ENCODE assay signal across 17 mouse cellular contexts in the genomic region with DNA sequence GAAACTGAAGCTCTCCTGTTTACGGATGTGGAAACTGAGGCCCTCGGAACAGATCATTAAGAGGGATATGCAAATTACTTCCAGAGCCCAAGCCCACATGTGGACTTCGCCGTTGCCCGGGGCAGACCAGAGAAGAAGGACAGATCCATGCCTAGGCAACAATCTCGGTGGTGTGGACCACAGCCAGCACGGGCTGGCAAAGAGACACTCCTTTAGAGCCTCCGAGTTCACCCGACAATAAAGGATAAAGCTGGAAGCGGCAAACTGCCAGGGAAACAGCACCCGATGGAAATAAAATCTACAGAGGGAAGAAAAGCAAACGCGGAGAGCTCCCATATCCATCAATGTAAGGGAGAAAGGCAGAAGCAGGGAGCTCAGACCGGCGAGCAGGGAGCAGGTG.
A peak's percentile ranks its signal among the peaks of the same experiment; 100 is the strongest.
DNase-seq lines count a peak whose midpoint lies in the region; ATAC-seq lines count a peak whose summit lies in the region.
"Had no signal": no experiment of that assay in that cellular context is flagged by ENCODE, and none has a peak within 500 bp of the region (broad histone marks: within the 10 kb centered on the region; RNA-seq: fewer than 3 reads in every experiment).

No protein-coding gene starts in this region.

- no peak overlapping the region for H3K4me2 ChIP-seq in hindbrain, embryonic 14.5 days (replicated peaks)
- no peak overlapping the region for H3K4me2 ChIP-seq in hindbrain, embryonic 11.5 days (replicated peaks; ENCODE audit: low read depth, low read length)
- no peak overlapping the region for H3K4me2 ChIP-seq in neural tube, embryonic 15.5 days

- no peaks in the 10 kb centered on the region for H3K4me1 ChIP-seq in hindbrain, embryonic 14.5 days (replicated peaks; ENCODE audit: control insufficient read depth, insufficient read depth, low read length)
- H3K4me1 ChIP-seq in hindbrain, embryonic 11.5 days (replicated peaks; ENCODE audit: control insufficient read depth, insufficient read depth, low read length) = no peaks in the 10 kb centered on the region
- H3K4me1 ChIP-seq in neural tube, embryonic 15.5 days = peaks cover 20% of the 10 kb centered on the region; the same call in 1 of the 2 replicates
- H3K4me1 ChIP-seq: midbrain, embryonic 10.5 days had no signal

- peak; percentile 38; the same call in 1 of the 2 replicates for ATAC-seq in hindbrain, embryonic 14.5 days (ENCODE audit: low FRiP score)
- ATAC-seq in hindbrain, embryonic 11.5 days (ENCODE audit: low FRiP score) = no peak
- 0 out of 2 replicates have a peak, but pooled peaks have one; percentile 51 for ATAC-seq in neural tube, embryonic 15.5 days (ENCODE audit: low FRiP score)

- H3K27me3 ChIP-seq in hindbrain, embryonic 14.5 days (ENCODE audit: control insufficient read depth, insufficient read depth, low read length) = no peaks in the 10 kb centered on the region
- H3K27me3 ChIP-seq in hindbrain, embryonic 11.5 days (ENCODE audit: control insufficient read depth, insufficient read depth, low read length) = no peaks in the 10 kb centered on the region
- H3K27me3 ChIP-seq in neural tube, embryonic 15.5 days (replicated peaks) = no peaks in the 10 kb centered on the region

- H3K36me3 ChIP-seq in hindbrain, embryonic 14.5 days (replicated peaks; ENCODE audit: control insufficient read depth, insufficient read depth) = peaks cover 67% of the 10 kb centered on the region
- peaks cover 12% of the 10 kb centered on the region for H3K36me3 ChIP-seq in hindbrain, embryonic 11.5 days (ENCODE audit: control insufficient read depth, insufficient read depth, low read length)
- peaks cover 39% of the 10 kb centered on the region for H3K36me3 ChIP-seq in neural tube, embryonic 15.5 days

- intact Hi-C loops in heart, postnatal 10 days (cut with DNase I) = no loop called here

- no peak overlapping the region for H3K9ac ChIP-seq in hindbrain, embryonic 14.5 days
- no peak overlapping the region for H3K9ac ChIP-seq in hindbrain, embryonic 11.5 days (ENCODE audit: low read depth, low read length)
- no peak overlapping the region for H3K9ac ChIP-seq in neural tube, embryonic 15.5 days (replicated peaks)

- no peaks in the 10 kb centered on the region for H3K9me3 ChIP-seq in hindbrain, embryonic 14.5 days (ENCODE audit: control insufficient read depth, low read length)
- H3K9me3 ChIP-seq in hindbrain, embryonic 11.5 days (ENCODE audit: control insufficient read depth, low read length) = no peaks in the 10 kb centered on the region
- H3K9me3 ChIP-seq in neural tube, embryonic 15.5 days (replicated peaks) = no peaks in the 10 kb centered on the region
- H3K9me3 ChIP-seq: heart, embryonic 10.5 days; midbrain, embryonic 10.5 days had no signal

- no peak overlapping the region for H3K4me3 ChIP-seq in hindbrain, embryonic 14.5 days (replicated peaks; ENCODE audit: low read length)
- no peak overlapping the region for H3K4me3 ChIP-seq in hindbrain, embryonic 11.5 days (ENCODE audit: low read depth, low read length)
- H3K4me3 ChIP-seq in neural tube, embryonic 15.5 days (replicated peaks) = no peak overlapping the region
- H3K4me3 ChIP-seq: heart, embryonic 10.5 days; midbrain, embryonic 10.5 days had no signal

- WGBS in hindbrain, embryonic 14.5 days = 73% methylated on average over 15 of the region's 15 CpGs
- WGBS in hindbrain, embryonic 11.5 days = 91% methylated on average over 15 of the region's 15 CpGs
- WGBS in neural tube, embryonic 15.5 days = 61% methylated on average over 15 of the region's 15 CpGs

- DNase-seq in hindbrain, embryonic 14.5 days (ENCODE audit: low spot score) = no peak
- DNase-seq in hindbrain, embryonic 11.5 days (ENCODE audit: low spot score) = no peak
- DNase-seq in right cerebral cortex, postnatal 4 days = peak; percentile 52
- DNase-seq in right cerebral cortex, postnatal 25 days = no peak
- peak; percentile 82 for DNase-seq in cerebellum, adult 9-10 months
- no peak for DNase-seq in heart, postnatal 10 days
- DNase-seq in heart, postnatal 4 days = no peak
- DNase-seq: adrenal gland, adult 2 months; embryo, embryonic 11 days; heart, postnatal 36 days; kidney, adult 11 months; kidney, postnatal 36 days; layer of hippocampus, postnatal 36 days; thymus, adult 2 months had no signal

- H3K27ac ChIP-seq in hindbrain, embryonic 14.5 days = no peak overlapping the region
- H3K27ac ChIP-seq in hindbrain, embryonic 11.5 days (ENCODE audit: low read depth, low read length) = no peak overlapping the region
- no peak overlapping the region; the same call in 1 of the 2 replicates for H3K27ac ChIP-seq in neural tube, embryonic 15.5 days (replicated peaks)
- H3K27ac ChIP-seq: heart, embryonic 10.5 days; midbrain, embryonic 10.5 days had no signal

Comparison
In these comparisons a context has a peak if more than half of its experiments do, and no peak if none do; other contexts are left out.
1. DNase-seq: peak in right cerebral cortex, postnatal 4 days (single experiment) and cerebellum, adult 9-10 months (single experiment); none in hindbrain, embryonic 14.5 days (single experiment), hindbrain, embryonic 11.5 days (single experiment), right cerebral cortex, postnatal 25 days (single experiment), heart, postnatal 10 days (0 of 2) and heart, postnatal 4 days (single experiment).